Mouse (Mus musculus): Measurements from ENCODE around the gene Ncaph2.

The Ncaph2 gene

GRCm38 (mm10) chr15:89355241-89356187 lies at the start of gene Ncaph2, which contains the start of gene Lmf2:
Gene Ncaph2 (plus strand): TSS chr15:89355719.
Gene Lmf2 (minus strand): TSS chr15:89355659.
- peak; percentile 97 for DNase-seq (ENCODE audit: inconsistent ontology term)

DNA sequence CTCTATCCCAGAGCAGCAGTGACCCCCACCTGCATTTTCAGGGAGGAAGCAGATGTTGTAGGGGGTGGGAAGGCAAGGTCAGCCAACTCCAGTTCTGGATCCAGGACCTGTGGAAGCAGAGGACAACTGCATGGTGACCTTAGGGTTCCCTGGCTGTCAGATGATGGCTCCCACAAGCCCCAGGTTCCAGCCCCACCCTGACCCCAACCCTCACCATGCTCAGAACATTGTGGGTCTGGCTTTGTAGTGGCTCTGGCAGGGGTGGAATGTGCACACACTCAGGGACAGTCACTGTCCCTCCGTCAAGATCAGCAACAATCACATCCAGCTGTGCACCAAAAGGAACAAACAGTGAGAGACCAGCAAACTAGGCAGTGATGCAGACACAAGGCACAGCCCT lies 49.6 kb upstream of the Ncaph2 start:
- DNase-seq (ENCODE audit: inconsistent ontology term): no peak

DNA sequence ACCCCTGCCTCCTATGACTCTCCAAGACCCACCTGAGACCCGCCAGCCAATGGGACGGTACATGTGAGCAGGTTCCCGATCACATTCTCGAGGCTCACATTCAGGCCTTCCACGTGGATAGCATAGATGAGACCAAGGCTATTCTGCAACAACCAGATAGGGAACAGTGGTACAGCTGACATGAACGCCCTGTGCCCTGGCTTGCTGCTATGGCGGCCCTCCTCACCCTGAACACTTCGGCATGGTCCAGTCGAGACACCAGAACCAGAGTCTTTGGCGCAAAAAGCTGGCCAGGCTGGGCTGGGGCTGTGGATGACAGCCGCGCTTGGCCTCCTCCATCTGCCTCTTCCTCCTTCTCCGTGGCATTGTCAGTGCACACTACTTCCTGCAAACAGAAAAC lies 48.1 kb upstream of the Ncaph2 start:
- DNase-seq (ENCODE audit: inconsistent ontology term): no peak

DNA sequence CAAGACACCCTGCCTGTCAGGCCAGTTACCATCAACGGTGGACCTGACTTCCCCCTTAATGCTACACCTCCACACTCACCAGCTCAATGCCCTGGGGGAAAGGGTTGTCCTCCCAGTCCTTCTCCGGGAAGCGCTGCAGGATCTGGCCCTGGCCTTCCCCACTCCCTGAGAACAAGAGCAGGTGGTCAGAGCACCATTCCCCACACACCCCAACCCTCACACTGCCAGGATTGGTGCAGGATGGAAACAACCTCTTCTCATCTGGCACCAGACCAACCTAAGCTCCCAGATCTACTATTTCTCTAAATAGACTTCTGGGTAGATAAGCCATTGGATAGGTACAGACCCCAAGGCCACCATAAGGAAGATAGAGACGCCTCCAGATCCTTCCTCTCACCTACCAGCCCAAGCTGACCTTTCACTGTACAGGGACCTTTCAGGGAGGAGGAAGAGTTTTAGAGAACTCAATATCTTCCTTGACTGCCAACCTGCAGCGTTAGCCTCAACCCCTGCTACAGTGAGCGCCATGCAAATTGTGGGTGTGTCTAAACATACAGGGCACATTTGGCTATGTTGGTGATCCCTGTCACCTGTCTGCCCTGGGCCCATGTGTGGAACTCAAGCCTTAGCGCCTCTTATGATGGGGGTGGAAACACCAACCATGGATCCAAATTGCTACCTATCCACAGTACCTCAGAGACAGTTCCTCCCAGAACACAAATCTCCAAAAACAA lies 46.9 kb upstream of the Ncaph2 start:
- DNase-seq (ENCODE audit: inconsistent ontology term): no peak

DNA sequence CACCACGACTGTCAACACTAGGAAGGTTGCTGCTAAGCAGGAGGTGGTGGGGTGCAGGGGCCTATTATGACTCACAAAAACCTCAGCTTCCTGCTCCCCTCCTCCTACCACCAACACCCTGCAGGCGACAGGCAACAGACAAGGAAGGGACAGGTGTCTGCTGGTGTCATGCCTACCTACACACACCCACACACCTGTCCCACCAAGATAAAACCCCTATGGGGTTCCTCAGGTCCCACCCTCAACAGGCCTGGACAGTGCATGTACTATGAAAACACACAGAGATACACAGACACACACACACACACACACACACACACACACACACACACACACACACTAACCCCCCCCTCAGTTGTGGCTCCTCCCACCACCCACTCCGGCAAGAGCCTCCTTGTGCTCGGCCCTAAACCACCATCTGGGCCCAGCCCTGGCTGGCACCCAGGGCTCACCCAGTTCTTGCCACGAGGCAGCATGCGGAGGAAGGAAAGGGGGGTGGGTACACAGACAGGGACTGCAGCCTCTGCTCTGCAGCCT lies 45.5 kb upstream of the Ncaph2 start:
- peak; percentile 54 for DNase-seq (ENCODE audit: inconsistent ontology term)

- no peak for DNase-seq (ENCODE audit: inconsistent ontology term)
Observed at GRCm38 (mm10) chr15:89313359-89313758, 42.2 kb upstream of the Ncaph2 start.

GRCm38 (mm10) chr15:89314107-89314506 lies 41.4 kb upstream of the Ncaph2 start:
- DNase-seq (ENCODE audit: inconsistent ontology term): peak; percentile 9

DNA sequence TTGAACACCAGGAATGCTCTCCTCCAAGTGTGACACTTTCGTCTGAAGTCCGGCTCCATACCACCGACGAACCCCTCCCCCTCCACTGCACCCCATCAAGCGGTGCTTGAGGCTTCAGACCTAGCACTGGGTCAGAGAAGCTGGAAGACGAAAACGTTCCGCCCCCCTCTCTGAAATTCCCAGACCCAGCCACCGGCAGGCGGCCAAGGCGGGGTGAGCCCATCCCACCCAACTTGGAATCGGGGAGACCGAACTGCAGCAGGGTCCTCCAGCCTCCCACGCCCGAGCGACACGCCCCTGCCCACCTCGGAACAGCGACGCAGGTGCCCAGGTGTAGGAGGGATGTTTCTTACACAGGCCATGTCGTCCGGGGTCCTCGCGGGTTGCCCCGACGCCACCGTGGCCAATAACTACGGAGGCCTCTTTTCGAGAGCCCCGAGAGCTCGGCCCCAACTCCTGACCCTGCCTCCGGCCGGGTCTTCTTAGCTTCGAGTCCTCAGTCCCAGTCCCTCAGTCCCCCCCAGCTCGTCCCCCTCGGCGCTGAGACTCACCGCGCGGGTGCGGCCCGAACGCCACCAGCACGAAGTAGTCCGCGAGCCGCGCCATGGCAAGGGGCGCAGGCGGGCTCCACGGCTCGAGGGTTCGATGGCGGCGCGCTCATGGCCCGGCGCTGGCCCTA lies 40.9 kb upstream of the Ncaph2 start:
- peak; percentile 64 for DNase-seq (ENCODE audit: inconsistent ontology term)

DNA sequence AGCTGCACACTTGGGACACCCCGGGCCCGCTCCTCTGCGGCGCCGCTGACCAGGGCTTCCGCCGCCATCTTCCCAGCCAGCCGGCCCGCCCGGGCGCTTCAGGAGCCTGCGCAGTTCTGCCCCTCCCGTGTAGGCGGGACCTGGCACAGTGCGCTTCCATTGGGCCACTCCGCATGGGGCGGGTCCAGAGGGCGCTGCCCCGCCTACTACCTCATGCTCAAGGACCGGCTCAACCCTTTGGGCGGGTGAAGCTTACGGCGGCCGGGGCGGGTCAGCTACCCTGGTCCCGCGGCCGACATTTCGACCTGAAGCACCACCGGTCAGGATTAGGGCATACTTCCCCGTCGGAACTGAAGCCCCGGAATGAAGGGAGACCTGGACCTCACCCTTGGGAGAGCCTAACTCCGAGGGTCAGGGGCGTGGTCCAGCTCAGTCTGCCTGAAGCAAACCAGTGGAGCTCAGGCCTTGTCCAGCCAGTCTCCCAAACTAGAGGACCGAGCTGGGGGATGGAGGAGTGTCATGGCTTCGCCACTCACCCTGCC lies 40.3 kb upstream of the Ncaph2 start, which contains the start of gene Sbf1:
Gene Sbf1, minus strand, starts transcription at position 122 of the 542 bp plus-strand sequence.
- peak; percentile 98 for DNase-seq (ENCODE audit: inconsistent ontology term)

GRCm38 (mm10) chr15:89316146-89316545 lies 39.4 kb upstream of the Ncaph2 start:
- DNase-seq (ENCODE audit: inconsistent ontology term): no peak

- no peak for DNase-seq (ENCODE audit: inconsistent ontology term)
Observed at GRCm38 (mm10) chr15:89321264-89321663, 34.3 kb upstream of the Ncaph2 start.

- DNase-seq (ENCODE audit: inconsistent ontology term): no peak
Observed at GRCm38 (mm10) chr15:89322670-89323522, 32.6 kb upstream of the Ncaph2 start, which contains the start of gene Adm2. Gene Adm2 (plus strand): TSS chr15:89322720.

- DNase-seq (ENCODE audit: inconsistent ontology term): no peak
Observed at GRCm38 (mm10) chr15:89323656-89324055, 31.9 kb upstream of the Ncaph2 start.

DNA sequence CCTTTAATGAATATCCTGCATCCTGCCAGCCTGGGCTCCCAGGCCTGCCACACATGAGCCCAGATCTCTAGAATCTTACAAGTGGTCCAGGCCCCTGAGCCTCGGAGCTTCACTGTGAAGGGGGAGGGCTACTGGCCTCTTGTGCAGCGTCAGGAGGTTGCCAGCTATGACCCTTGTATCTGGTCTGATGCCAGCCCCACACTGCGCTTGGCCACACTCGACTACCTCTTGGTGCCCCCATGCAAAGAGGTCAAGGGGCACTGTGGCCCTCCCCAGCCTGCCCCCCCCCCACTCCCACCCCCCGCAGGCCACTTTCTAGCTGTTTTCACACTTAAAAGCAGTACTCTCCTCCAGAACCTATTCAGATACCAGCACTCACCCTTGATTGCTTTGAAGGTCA lies 29.1 kb upstream of the Ncaph2 start:
- no peak for DNase-seq (ENCODE audit: inconsistent ontology term)

GRCm38 (mm10) chr15:89334271-89334670 lies 21.2 kb upstream of the Ncaph2 start, which contains the start of gene Miox:
Gene Miox (plus strand): TSS chr15:89334398.
- DNase-seq (ENCODE audit: inconsistent ontology term): no peak

- DNase-seq (ENCODE audit: inconsistent ontology term): no peak
Observed at GRCm38 (mm10) chr15:89334774-89335537, 20.6 kb upstream of the Ncaph2 start.

DNA sequence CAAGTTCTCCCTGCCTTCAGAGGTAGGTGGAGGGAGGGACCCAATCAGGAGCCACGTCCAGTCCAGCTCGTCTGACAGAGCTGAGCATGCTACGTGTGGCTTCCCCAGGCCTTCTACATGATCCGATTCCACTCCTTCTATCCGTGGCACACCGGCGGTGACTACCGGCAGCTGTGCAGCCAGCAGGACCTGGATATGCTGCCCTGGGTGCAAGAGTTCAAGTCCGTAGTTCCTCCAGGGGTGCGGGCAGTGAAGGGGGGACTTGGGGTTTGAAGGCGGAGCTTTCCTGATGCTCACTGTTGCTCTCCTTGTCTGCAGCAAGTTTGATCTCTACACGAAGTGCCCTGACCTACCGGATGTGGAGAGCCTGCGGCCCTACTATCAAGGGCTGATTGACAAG lies 19.1 kb upstream of the Ncaph2 start:
- no peak for DNase-seq (ENCODE audit: inconsistent ontology term)

GRCm38 (mm10) chr15:89339696-89340095 lies 15.8 kb upstream of the Ncaph2 start:
- no peak for DNase-seq (ENCODE audit: inconsistent ontology term)

GRCm38 (mm10) chr15:89340136-89340535 lies 15.4 kb upstream of the Ncaph2 start:
- no peak for DNase-seq (ENCODE audit: inconsistent ontology term)

GRCm38 (mm10) chr15:89341678-89342077 lies 13.8 kb upstream of the Ncaph2 start:
- no peak for DNase-seq (ENCODE audit: inconsistent ontology term)
